In the genomic region with DNA sequence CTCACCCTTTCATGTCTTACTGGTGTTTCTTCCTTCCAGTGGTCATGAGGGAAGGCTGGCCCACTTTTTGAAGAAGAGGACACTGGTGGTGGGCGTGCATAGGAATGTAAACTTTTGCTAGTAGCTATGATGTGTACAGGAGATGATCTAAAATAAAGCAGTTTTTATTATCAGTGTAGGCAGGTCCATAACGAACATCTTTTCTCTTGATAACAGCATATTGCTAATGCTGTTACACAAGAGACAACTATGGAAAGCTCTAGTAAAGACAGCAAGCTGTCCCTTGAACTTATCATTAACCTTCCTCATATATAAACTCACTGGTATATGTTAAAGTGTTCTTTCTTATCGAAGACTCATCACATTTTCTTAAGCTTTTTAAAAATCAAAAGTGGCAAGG, we compare ENCODE assay signal across 28 mouse cellular contexts. TPM values are rescaled to one million over a fixed set of nuclear protein-coding genes. Genes with fewer than 3 reads are reported as not detected.
DNase-seq lines count a peak whose midpoint lies in the region; ATAC-seq and TF ChIP-seq lines count a peak whose summit lies in the region.
"Had no signal": no experiment of that assay in that cellular context is flagged by ENCODE, and none has a peak within 500 bp of the region (broad histone marks: within the 10 kb centered on the region; RNA-seq: fewer than 3 reads in every experiment).

No protein-coding gene starts in this region.

- WGBS in liver, embryonic 12.5 days (ENCODE audit: insufficient replicate concordance): 55% methylated on average over 3 of the region's 3 CpGs
- 61% methylated on average over 3 of the region's 3 CpGs for WGBS in liver, postnatal 0 days (ENCODE audit: insufficient replicate concordance)
- whole genome bisulfite sequencing in midbrain, embryonic 11.5 days: 94% methylated on average over 3 of the region's 3 CpGs
- WGBS in midbrain, embryonic 10.5 days: 94% methylated on average over 3 of the region's 3 CpGs
- WGBS in liver, embryonic 16.5 days (ENCODE audit: insufficient replicate concordance): 47% methylated on average over 3 of the region's 3 CpGs
- 93% methylated on average over 3 of the region's 3 CpGs for WGBS in hindbrain, embryonic 13.5 days

- H3K4me3 ChIP-seq in liver, embryonic 12.5 days: no peak overlapping the region
- H3K4me3 ChIP-seq in liver, postnatal 0 days (ENCODE audit: low read depth, low read length): no peak overlapping the region
- no peak overlapping the region for H3K4me3 ChIP-seq in midbrain, embryonic 11.5 days (ENCODE audit: low read depth, low read length)
- H3K4me3 ChIP-seq in midbrain, embryonic 10.5 days: no peak overlapping the region
- no peak overlapping the region for H3K4me3 ChIP-seq in liver, embryonic 16.5 days (ENCODE audit: low read depth, low read length)
- H3K4me3 ChIP-seq in hindbrain, embryonic 13.5 days: no peak overlapping the region
- H3K4me3 ChIP-seq: embryonic facial prominence, embryonic 12.5 days; embryonic facial prominence, embryonic 15.5 days; gastrocnemius, adult 2 months; heart, embryonic 12.5 days; heart, embryonic 15.5 days; hindbrain, embryonic 15.5 days had no signal

- DNase-seq in liver, postnatal 0 days: no peak
- DNase-seq in midbrain, embryonic 11.5 days (ENCODE audit: low spot score, missing footprints): peak; percentile 57
- no peak for DNase-seq in midbrain, embryonic 10.5 days (ENCODE audit: low spot score)
- DNase-seq in cerebellum, adult 11 months: no peak
- DNase-seq: adrenal gland, adult 2 months; adrenal gland, postnatal 14 days; B cell, adult 2 months; cerebellum, adult 18-20 months; cerebellum, adult 9-10 months; cerebellum, postnatal 14 days; forebrain, postnatal 0 days; gastrocnemius, adult 2 months; gastrocnemius, postnatal 14 days; heart, adult 11 months; heart, postnatal 10 days; heart, postnatal 4 days had no signal

- peaks cover 88% of the 10 kb centered on the region for H3K36me3 ChIP-seq in liver, embryonic 12.5 days
- peaks cover 84% of the 10 kb centered on the region for H3K36me3 ChIP-seq in liver, postnatal 0 days (replicated peaks; ENCODE audit: insufficient read depth, low read length)
- H3K36me3 ChIP-seq in midbrain, embryonic 11.5 days (ENCODE audit: control insufficient read depth, insufficient read depth, low read length): peaks cover 11% of the 10 kb centered on the region
- peaks cover 96% of the 10 kb centered on the region for H3K36me3 ChIP-seq in midbrain, embryonic 10.5 days
- peaks cover 59% of the 10 kb centered on the region for H3K36me3 ChIP-seq in liver, embryonic 16.5 days (ENCODE audit: control insufficient read depth, insufficient read depth)
- H3K36me3 ChIP-seq in hindbrain, embryonic 13.5 days: peaks cover 64% of the 10 kb centered on the region

- TF ChIP-seq EP300 in liver, postnatal 0 days (IDR thresholded peaks at IDR 0.05; ENCODE audit: low read depth): no peak

- TF ChIP-seq CTCF in liver, postnatal 0 days (IDR thresholded peaks at IDR 0.05; ENCODE audit: low read depth): no peak

- H3K9ac ChIP-seq in liver, embryonic 12.5 days: no peak overlapping the region
- no peak overlapping the region for H3K9ac ChIP-seq in liver, postnatal 0 days (replicated peaks)
- no peak overlapping the region for H3K9ac ChIP-seq in midbrain, embryonic 11.5 days (ENCODE audit: low read length)
- H3K9ac ChIP-seq in liver, embryonic 16.5 days (ENCODE audit: low read depth, low read length): no peak overlapping the region
- no peak overlapping the region for H3K9ac ChIP-seq in hindbrain, embryonic 13.5 days
- H3K9ac ChIP-seq: embryonic facial prominence, embryonic 12.5 days; embryonic facial prominence, embryonic 15.5 days; forebrain, postnatal 0 days; heart, embryonic 12.5 days; heart, embryonic 15.5 days; hindbrain, embryonic 15.5 days had no signal

- no peak overlapping the region for H3K27ac ChIP-seq in liver, embryonic 12.5 days
- H3K27ac ChIP-seq in liver, postnatal 0 days (ENCODE audit: low read depth): no peak overlapping the region
- no peak overlapping the region for H3K27ac ChIP-seq in midbrain, embryonic 11.5 days (ENCODE audit: low read depth, low read length)
- no peak overlapping the region for H3K27ac ChIP-seq in midbrain, embryonic 10.5 days (replicated peaks)
- H3K27ac ChIP-seq in liver, embryonic 16.5 days (ENCODE audit: low read length): no peak overlapping the region
- H3K27ac ChIP-seq in hindbrain, embryonic 13.5 days: no peak overlapping the region
- H3K27ac ChIP-seq: embryonic facial prominence, embryonic 12.5 days; embryonic facial prominence, embryonic 15.5 days; heart, embryonic 15.5 days; hindbrain, embryonic 15.5 days had no signal

- H3K4me1 ChIP-seq in liver, embryonic 12.5 days: peaks cover 16% of the 10 kb centered on the region
- H3K4me1 ChIP-seq in liver, postnatal 0 days (ENCODE audit: insufficient read depth): no peaks in the 10 kb centered on the region
- no peaks in the 10 kb centered on the region for H3K4me1 ChIP-seq in midbrain, embryonic 11.5 days (ENCODE audit: control insufficient read depth, insufficient read depth, low read length)
- no peaks in the 10 kb centered on the region for H3K4me1 ChIP-seq in midbrain, embryonic 10.5 days
- H3K4me1 ChIP-seq in liver, embryonic 16.5 days (ENCODE audit: control insufficient read depth, low read depth, low read length): peaks cover 1% of the 10 kb centered on the region; the same call in 1 of the 2 replicates
- no peaks in the 10 kb centered on the region for H3K4me1 ChIP-seq in hindbrain, embryonic 13.5 days (replicated peaks)
- H3K4me1 ChIP-seq: heart, embryonic 12.5 days; heart, embryonic 15.5 days; hindbrain, embryonic 15.5 days had no signal

- H3K27me3 ChIP-seq in liver, embryonic 12.5 days (replicated peaks): no peaks in the 10 kb centered on the region
- no peaks in the 10 kb centered on the region for H3K27me3 ChIP-seq in liver, postnatal 0 days (ENCODE audit: insufficient read depth, low read length)
- no peaks in the 10 kb centered on the region for H3K27me3 ChIP-seq in midbrain, embryonic 11.5 days (ENCODE audit: control insufficient read depth, insufficient read depth, low read length)
- no peaks in the 10 kb centered on the region for H3K27me3 ChIP-seq in midbrain, embryonic 10.5 days (ENCODE audit: low read depth, poor library complexity, severe bottlenecking)
- no peaks in the 10 kb centered on the region for H3K27me3 ChIP-seq in liver, embryonic 16.5 days (ENCODE audit: control insufficient read depth, insufficient read depth, low read depth, low read length)
- H3K27me3 ChIP-seq in hindbrain, embryonic 13.5 days: no peaks in the 10 kb centered on the region
- H3K27me3 ChIP-seq: CH12.LX; embryonic facial prominence, embryonic 12.5 days; embryonic facial prominence, embryonic 15.5 days; heart, embryonic 12.5 days; heart, embryonic 15.5 days; hindbrain, embryonic 15.5 days had no signal

- 0 out of 2 replicates have a peak, but pooled peaks have one; percentile 49 for ATAC-seq in liver, embryonic 12.5 days
- ATAC-seq in liver, postnatal 0 days: no peak
- no peak for ATAC-seq in midbrain, embryonic 11.5 days (ENCODE audit: low FRiP score)
- ATAC-seq in liver, embryonic 16.5 days (ENCODE audit: low read depth): peak; percentile 41; the same call in 1 of the 2 replicates
- peak; percentile 61; the same call in 1 of the 2 replicates for ATAC-seq in megakaryocyte-erythroid progenitor cell, adult 5-6 weeks (replicated peaks; ENCODE audit: low FRiP score, low TSS enrichment, poor library complexity, severe bottlenecking)
- no peak for ATAC-seq in hindbrain, embryonic 13.5 days (ENCODE audit: low FRiP score)
- ATAC-seq: forebrain, embryonic 14.5 days; forebrain, postnatal 0 days had no signal

- no peak overlapping the region for H3K4me2 ChIP-seq in liver, embryonic 12.5 days
- no peak overlapping the region for H3K4me2 ChIP-seq in liver, postnatal 0 days (ENCODE audit: low read depth, low read length)
- no peak overlapping the region for H3K4me2 ChIP-seq in midbrain, embryonic 11.5 days
- H3K4me2 ChIP-seq in liver, embryonic 16.5 days (ENCODE audit: low read depth, low read length): no peak overlapping the region
- no peak overlapping the region for H3K4me2 ChIP-seq in hindbrain, embryonic 13.5 days
- H3K4me2 ChIP-seq: embryonic facial prominence, embryonic 12.5 days; embryonic facial prominence, embryonic 15.5 days; heart, embryonic 12.5 days; heart, embryonic 15.5 days; hindbrain, embryonic 15.5 days had no signal

- no peaks in the 10 kb centered on the region for H3K9me3 ChIP-seq in liver, embryonic 12.5 days (replicated peaks)
- no peaks in the 10 kb centered on the region for H3K9me3 ChIP-seq in liver, postnatal 0 days (ENCODE audit: low read length)
- no peaks in the 10 kb centered on the region for H3K9me3 ChIP-seq in midbrain, embryonic 11.5 days (ENCODE audit: control insufficient read depth, low read length)
- no peaks in the 10 kb centered on the region for H3K9me3 ChIP-seq in midbrain, embryonic 10.5 days (replicated peaks)
- H3K9me3 ChIP-seq in liver, embryonic 16.5 days (replicated peaks; ENCODE audit: control insufficient read depth, low read length): no peaks in the 10 kb centered on the region
- H3K9me3 ChIP-seq in hindbrain, embryonic 13.5 days: no peaks in the 10 kb centered on the region
- H3K9me3 ChIP-seq: embryonic facial prominence, embryonic 12.5 days; embryonic facial prominence, embryonic 15.5 days; G1E; heart, embryonic 12.5 days; heart, embryonic 15.5 days; hindbrain, embryonic 15.5 days had no signal

RNA-seq across cellular contexts. Expression of a gene that starts 12.7 kb away (rescaled TPM):
- polyA plus RNA-seq in liver, embryonic 12.5 days (2016; fragmentation: Nextera tagmentation; extraction: Ambion mirVana): 33.7 and 36.6 TPM in 2 replicates
- 47.3 and 50.1 TPM in 2 replicates for polyA plus RNA-seq in liver, postnatal 0 days (2015; fragmentation: Nextera tagmentation; extraction: Ambion mirVana)
- polyA plus RNA-seq in midbrain, embryonic 11.5 days (2014; fragmentation: Nextera tagmentation; extraction: Ambion mirVana): 88.8 and 96.0 TPM in 2 replicates
- polyA plus RNA-seq in midbrain, embryonic 10.5 days (2016; fragmentation: Nextera tagmentation; extraction: Ambion mirVana): 78.2 and 88.1 TPM in 2 replicates
- polyA plus RNA-seq in liver, embryonic 16.5 days (2015; fragmentation: Nextera tagmentation; extraction: Ambion mirVana): 51.5 and 58.8 TPM in 2 replicates
- 34.8 and 37.9 TPM in 2 replicates for total RNA-seq in megakaryocyte-erythroid progenitor cell, adult 5-6 weeks (2014; fragmentation: Nextera tagmentation)
- total RNA-seq in megakaryocyte-erythroid progenitor cell, adult 5-6 weeks (2017): 39.8 and 50.5 TPM in 2 replicates
- 66.7 and 68.0 TPM in 2 replicates for polyA plus RNA-seq in hindbrain, embryonic 13.5 days (2015; fragmentation: Nextera tagmentation; extraction: Ambion mirVana)

Comparison
In these comparisons a context has a peak if more than half of its experiments do, and no peak if none do; other contexts are left out.
1. ATAC-seq: peak in liver, embryonic 12.5 days (single experiment), liver, embryonic 16.5 days (single experiment) and megakaryocyte-erythroid progenitor cell, adult 5-6 weeks (single experiment); none in liver, postnatal 0 days (single experiment), midbrain, embryonic 11.5 days (single experiment) and hindbrain, embryonic 13.5 days (single experiment).